Mouse (Mus musculus): Measurements from ENCODE around the gene Ccdc85b.

Ccdc85b gene

GRCm38 (mm10) chr19:5423561-5423960, 34.1 kb downstream of the Ccdc85b start:
- DNase-seq = no peak

GRCm38 (mm10) chr19:5422895-5423443, 34.7 kb downstream of the Ccdc85b start:
- no peak for DNase-seq

- no peak for DNase-seq
Observed at GRCm38 (mm10) chr19:5422267-5422666, 35.4 kb downstream of the Ccdc85b start.

- no peak for DNase-seq
Observed at GRCm38 (mm10) chr19:5421784-5422183, 35.9 kb downstream of the Ccdc85b start.

- DNase-seq = no peak
Observed at GRCm38 (mm10) chr19:5420579-5420978, 37.1 kb downstream of the Ccdc85b start.

- no peak for DNase-seq
Observed at GRCm38 (mm10) chr19:5419630-5420029, 38.1 kb downstream of the Ccdc85b start.

GRCm38 (mm10) chr19:5418750-5419466, 38.8 kb downstream of the Ccdc85b start:
- no peak for DNase-seq

- DNase-seq = no peak
Observed at GRCm38 (mm10) chr19:5414534-5414957, 43.1 kb downstream of the Ccdc85b start.

- DNase-seq = no peak
Observed at GRCm38 (mm10) chr19:5413840-5414239, 43.9 kb downstream of the Ccdc85b start.

- no peak for DNase-seq
Observed at GRCm38 (mm10) chr19:5411961-5412360, 45.7 kb downstream of the Ccdc85b start.

- no peak for DNase-seq
Observed at GRCm38 (mm10) chr19:5410641-5411040, 47.1 kb downstream of the Ccdc85b start.

- no peak for DNase-seq
Observed at GRCm38 (mm10) chr19:5409068-5409467, 48.6 kb downstream of the Ccdc85b start.

- DNase-seq = no peak
Observed at GRCm38 (mm10) chr19:5408057-5409001, 49.4 kb downstream of the Ccdc85b start.

GRCm38 (mm10) chr19:5407133-5407532, 50.6 kb downstream of the Ccdc85b start:
- DNase-seq = peak; percentile 71 to 74

GRCm38 (mm10) chr19:5406531-5407126, 51.1 kb downstream of the Ccdc85b start:
- DNase-seq = peak; percentile 63 to 74

GRCm38 (mm10) chr19:5405924-5406323, 51.8 kb downstream of the Ccdc85b start:
- peak; percentile 22 to 35 for DNase-seq
